22 mouse cellular contexts compared by ENCODE assay signal in genomic region chr9:42417352-42417952, GRCm38 (mm10). TPM values are rescaled to one million over a fixed set of nuclear protein-coding genes. Genes with fewer than 3 reads are reported as not detected.
DNase-seq lines count a peak whose midpoint lies in the region; ATAC-seq and TF ChIP-seq lines count a peak whose summit lies in the region.
"Had no signal": no experiment of that assay in that cellular context is flagged by ENCODE, and none has a peak within 500 bp of the region (broad histone marks: within the 10 kb centered on the region; RNA-seq: fewer than 3 reads in every experiment).

No protein-coding gene starts in this region.

- no peaks in the 10 kb centered on the region for H3K27me3 ChIP-seq in heart, embryonic 10.5 days (ENCODE audit: insufficient read depth, poor library complexity, severe bottlenecking)
- H3K27me3 ChIP-seq in heart, embryonic 15.5 days = no peaks in the 10 kb centered on the region
- H3K27me3 ChIP-seq in intestine, postnatal 0 days (replicated peaks; ENCODE audit: control insufficient read depth, insufficient read depth, low read length) = no peaks in the 10 kb centered on the region
- no peaks in the 10 kb centered on the region for H3K27me3 ChIP-seq in hindbrain, embryonic 11.5 days (ENCODE audit: control insufficient read depth, insufficient read depth, low read length)
- H3K27me3 ChIP-seq: forebrain, embryonic 12.5 days had no signal

- TF ChIP-seq CTCF in intestine, postnatal 0 days (IDR thresholded peaks at IDR 0.05; ENCODE audit: low read depth) = no peak

- no peak overlapping the region for H3K4me2 ChIP-seq in heart, embryonic 15.5 days
- H3K4me2 ChIP-seq in intestine, postnatal 0 days (replicated peaks; ENCODE audit: low read depth) = no peak overlapping the region
- no peak overlapping the region for H3K4me2 ChIP-seq in hindbrain, embryonic 11.5 days (replicated peaks; ENCODE audit: low read depth, low read length)
- H3K4me2 ChIP-seq: forebrain, embryonic 12.5 days had no signal

- H3K4me3 ChIP-seq in heart, embryonic 10.5 days = no peak overlapping the region
- H3K4me3 ChIP-seq in heart, embryonic 15.5 days = no peak overlapping the region
- H3K4me3 ChIP-seq in intestine, postnatal 0 days (ENCODE audit: low read depth, low read length) = no peak overlapping the region
- no peak overlapping the region for H3K4me3 ChIP-seq in hindbrain, embryonic 11.5 days (ENCODE audit: low read depth, low read length)
- H3K4me3 ChIP-seq: embryonic facial prominence, embryonic 10.5 days; forebrain, embryonic 12.5 days; left cerebral cortex, adult 2 months; limb, embryonic 10.5 days had no signal

- 0 out of 2 replicates have a peak, but pooled peaks cover 3% of the 10 kb centered on the region for H3K4me1 ChIP-seq in heart, embryonic 10.5 days
- peaks cover 9% of the 10 kb centered on the region; the same call in 1 of the 2 replicates for H3K4me1 ChIP-seq in heart, embryonic 15.5 days (replicated peaks)
- no peaks in the 10 kb centered on the region for H3K4me1 ChIP-seq in intestine, postnatal 0 days (replicated peaks; ENCODE audit: control insufficient read depth, insufficient read depth, low read length)
- no peaks in the 10 kb centered on the region for H3K4me1 ChIP-seq in hindbrain, embryonic 11.5 days (replicated peaks; ENCODE audit: control insufficient read depth, insufficient read depth, low read length)

- ATAC-seq in heart, embryonic 15.5 days (replicated peaks; ENCODE audit: insufficient number of reproducible peaks, insufficient read depth, low FRiP score, low read depth) = peak; percentile 90
- ATAC-seq in intestine, postnatal 0 days = peak; percentile 44; the same call in 1 of the 2 replicates
- no peak for ATAC-seq in hindbrain, embryonic 11.5 days (ENCODE audit: low FRiP score)
- ATAC-seq: hindbrain, postnatal 0 days; liver, postnatal 0 days had no signal

- peaks cover 21% of the 10 kb centered on the region; the same call in 1 of the 2 replicates for H3K36me3 ChIP-seq in heart, embryonic 10.5 days
- H3K36me3 ChIP-seq in heart, embryonic 15.5 days = peaks cover 3% of the 10 kb centered on the region; the same call in 1 of the 2 replicates
- H3K36me3 ChIP-seq in intestine, postnatal 0 days (ENCODE audit: control insufficient read depth, insufficient read depth) = peaks cover 12% of the 10 kb centered on the region
- no peaks in the 10 kb centered on the region for H3K36me3 ChIP-seq in hindbrain, embryonic 11.5 days (ENCODE audit: control insufficient read depth, insufficient read depth, low read length)

- no peak overlapping the region for H3K27ac ChIP-seq in heart, embryonic 10.5 days
- H3K27ac ChIP-seq in heart, embryonic 15.5 days = peak overlapping the region; percentile 58
- H3K27ac ChIP-seq in intestine, postnatal 0 days (ENCODE audit: low read depth, low read length) = no peak overlapping the region; the same call in 1 of the 2 replicates
- H3K27ac ChIP-seq in hindbrain, embryonic 11.5 days (ENCODE audit: low read depth, low read length) = no peak overlapping the region
- H3K27ac ChIP-seq: embryonic facial prominence, embryonic 10.5 days; forebrain, embryonic 12.5 days; hindbrain, postnatal 0 days; left cerebral cortex, adult 2 months; limb, embryonic 10.5 days had no signal

- WGBS in heart, embryonic 10.5 days = 83% methylated on average over 12 of the region's 12 CpGs
- 63% methylated on average over 12 of the region's 12 CpGs for WGBS in heart, embryonic 15.5 days
- whole genome bisulfite sequencing in intestine, postnatal 0 days = 68% methylated on average over 12 of the region's 12 CpGs
- WGBS in hindbrain, embryonic 11.5 days = 94% methylated on average over 12 of the region's 12 CpGs

- peak; percentile 93 for DNase-seq in heart, adult 11 months
- DNase-seq in heart, embryonic 10.5 days (ENCODE audit: low spot score) = no peak
- DNase-seq in adrenal gland, postnatal 36 days = peak; percentile 27 to 28
- no peak for DNase-seq in lung, postnatal 36 days
- no peak for DNase-seq in hindbrain, embryonic 11.5 days (ENCODE audit: low spot score)
- DNase-seq: cerebellum, adult 8-10 months; gastrocnemius, postnatal 36 days; kidney, adult 8-10 months; kidney, postnatal 25 days; layer of hippocampus, adult 9-11 months; liver, postnatal 0 days; lung, postnatal 14 days; thymus, postnatal 36 days had no signal

- no peak overlapping the region for H3K9ac ChIP-seq in heart, embryonic 15.5 days
- H3K9ac ChIP-seq in intestine, postnatal 0 days (ENCODE audit: low read depth, low read length) = no peak overlapping the region
- no peak overlapping the region for H3K9ac ChIP-seq in hindbrain, embryonic 11.5 days (ENCODE audit: low read depth, low read length)
- H3K9ac ChIP-seq: forebrain, embryonic 12.5 days; liver, postnatal 0 days had no signal

- H3K9me3 ChIP-seq in heart, embryonic 10.5 days = no peaks in the 10 kb centered on the region
- H3K9me3 ChIP-seq in heart, embryonic 15.5 days (replicated peaks) = no peaks in the 10 kb centered on the region
- H3K9me3 ChIP-seq in intestine, postnatal 0 days (ENCODE audit: control insufficient read depth) = no peaks in the 10 kb centered on the region
- no peaks in the 10 kb centered on the region for H3K9me3 ChIP-seq in hindbrain, embryonic 11.5 days (ENCODE audit: control insufficient read depth, low read length)
- H3K9me3 ChIP-seq: embryonic facial prominence, embryonic 10.5 days; forebrain, embryonic 12.5 days; limb, embryonic 10.5 days had no signal

RNA-seq across cellular contexts. Expression of gene Tecta, which starts 17.7 kb away (rescaled TPM):
- polyA plus RNA-seq in heart, embryonic 10.5 days (2016; fragmentation: Nextera tagmentation; extraction: Ambion mirVana) = 0.06 and 0.18 TPM in 2 replicates
- total RNA-seq in adrenal gland, postnatal 36 days (2021) = under 1 TPM; 0.17 to 0.26 TPM
- 0.04 and 0.10 TPM in 2 replicates for polyA plus RNA-seq in heart, embryonic 15.5 days (2015; fragmentation: Nextera tagmentation; extraction: Ambion mirVana)
- 0.04 and 0.10 TPM in 2 replicates for polyA plus RNA-seq in intestine, postnatal 0 days (2015; fragmentation: Nextera tagmentation; extraction: Ambion mirVana)
- 0.71 and 0.88 TPM in 2 replicates for polyA plus RNA-seq in hindbrain, embryonic 11.5 days (2014; fragmentation: Nextera tagmentation; extraction: Ambion mirVana)
- total RNA-seq: liver, adult 2 months; neutrophil, adult 5-6 weeks had no signal
- polyA plus RNA-seq: liver, adult 2 months had no signal

Comparison
In these comparisons a context has a peak if more than half of its experiments do, and no peak if none do; other contexts are left out.
1. DNase-seq: peak in heart, adult 11 months (single experiment) and adrenal gland, postnatal 36 days (2 of 2); none in heart, embryonic 10.5 days (single experiment), lung, postnatal 36 days (single experiment) and hindbrain, embryonic 11.5 days (single experiment).